Mouse (Mus musculus) bone marrow macrophage, adult 2 months (primary cell): ENCODE measurements around the gene Slc15a4.

Experiments used
- CTCF ChIP-seq: IDR thresholded peaks from 2 replicates; pipeline ENCODE4 v1.5.1; 2012; ENCODE audit warnings: low read depth, mild to moderate bottlenecking, low read length, moderate library complexity
- POLR2A ChIP-seq: IDR thresholded peaks from 2 replicates; pipeline ENCODE4 v1.6.1; 2012; ENCODE audit warnings: mild to moderate bottlenecking, low read depth, low read length, borderline replicate concordance

DNA sequence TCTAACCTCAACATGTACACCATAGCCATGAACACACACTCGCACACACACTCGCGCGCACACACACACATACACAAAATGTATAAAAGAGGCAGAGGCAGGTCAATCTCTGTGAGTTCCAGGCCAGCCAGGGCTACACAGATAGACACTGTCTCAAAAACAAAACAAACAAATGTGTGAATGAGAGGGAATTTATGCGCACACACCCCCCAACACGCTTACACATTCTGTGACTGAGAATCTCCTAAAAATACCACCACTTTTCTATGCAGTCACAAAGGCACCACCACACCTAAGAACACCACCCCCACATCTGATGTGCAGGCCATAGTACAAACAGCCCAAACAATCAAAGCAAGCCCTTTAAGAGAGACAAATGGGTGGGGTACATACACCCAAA, 20.3 kb downstream of the Slc15a4 start:
- no peak for TF ChIP-seq CTCF
- TF ChIP-seq POLR2A = no peak
